Mouse (Mus musculus): ENCODE results near the gene Marveld1.

The Marveld1 gene

DNA sequence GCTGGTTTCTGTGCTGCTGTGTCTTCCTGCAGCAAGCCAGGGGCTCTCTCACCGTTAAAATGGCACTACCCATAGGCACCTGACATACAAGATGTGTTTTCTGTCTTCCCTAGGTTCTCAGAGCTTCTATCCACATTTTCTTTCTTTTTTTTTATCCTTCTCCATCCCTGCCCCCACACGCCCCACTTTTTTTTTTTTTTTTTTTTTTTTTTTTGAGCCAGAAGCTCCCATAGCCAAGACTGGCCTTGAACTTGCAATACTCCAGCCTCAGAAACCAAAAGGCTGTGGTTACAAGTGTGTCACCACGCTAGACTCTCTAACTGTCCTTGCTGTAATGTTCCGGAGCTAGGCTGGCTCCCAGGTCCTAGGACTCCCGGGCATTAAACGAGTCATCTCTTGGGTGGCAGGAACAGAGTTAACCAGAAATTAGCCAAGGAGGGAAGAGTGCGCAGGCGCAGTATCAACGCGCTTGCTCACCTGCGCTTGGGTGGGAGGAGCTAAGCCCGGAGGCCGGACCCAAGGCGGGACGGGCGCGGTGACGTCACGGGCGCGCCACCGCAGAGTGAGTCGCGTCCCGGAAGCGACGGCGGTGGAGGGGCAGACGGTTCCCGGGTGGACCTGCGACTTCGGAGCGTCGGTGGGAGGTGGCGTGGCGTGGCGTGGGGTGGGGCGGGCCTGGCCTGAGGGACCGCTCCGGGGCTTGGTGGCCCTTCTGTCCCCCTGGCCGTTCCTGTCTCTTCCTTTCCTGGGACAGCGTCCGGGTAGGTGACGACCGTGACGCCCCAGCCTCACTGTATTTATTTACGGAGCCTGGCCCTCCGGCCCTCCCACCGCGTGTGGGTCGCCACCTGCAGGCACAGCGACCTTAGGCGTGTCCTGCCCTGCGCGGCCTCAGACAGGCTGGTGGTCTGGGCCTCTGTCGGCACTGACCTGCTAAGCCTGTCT lies 23.1 kb downstream of the Marveld1 start:
- peak; percentile 71 for DNase-seq (ENCODE audit: low read depth)

- DNase-seq (ENCODE audit: low read depth), result no peak
Measured at GRCm38 (mm10) chr19:42176841-42177240, 29.6 kb downstream of the Marveld1 start.

- DNase-seq (ENCODE audit: low read depth), result no peak
Measured at GRCm38 (mm10) chr19:42177461-42177860, 30.3 kb downstream of the Marveld1 start.

DNA sequence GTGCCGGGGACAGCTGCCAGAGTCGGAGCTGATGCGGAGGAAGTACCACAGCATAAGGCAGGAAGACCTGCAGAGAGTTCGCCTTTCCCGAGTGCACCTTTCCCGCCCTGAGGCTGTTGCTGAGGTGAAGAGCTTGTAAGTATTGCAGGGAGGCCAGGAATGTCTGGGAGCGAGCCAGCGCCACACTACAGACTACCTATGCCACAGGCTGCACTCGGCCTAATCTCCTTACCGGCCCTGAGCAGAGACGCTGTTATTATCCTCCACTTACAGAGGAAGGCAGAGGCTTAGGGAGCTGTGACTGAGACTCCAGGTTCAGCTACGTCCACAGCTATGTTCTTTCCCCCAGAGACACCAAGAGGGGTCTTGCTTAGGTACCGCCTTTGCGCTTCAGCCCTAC lies 32.2 kb downstream of the Marveld1 start:
- DNase-seq (ENCODE audit: low read depth), result no peak

DNA sequence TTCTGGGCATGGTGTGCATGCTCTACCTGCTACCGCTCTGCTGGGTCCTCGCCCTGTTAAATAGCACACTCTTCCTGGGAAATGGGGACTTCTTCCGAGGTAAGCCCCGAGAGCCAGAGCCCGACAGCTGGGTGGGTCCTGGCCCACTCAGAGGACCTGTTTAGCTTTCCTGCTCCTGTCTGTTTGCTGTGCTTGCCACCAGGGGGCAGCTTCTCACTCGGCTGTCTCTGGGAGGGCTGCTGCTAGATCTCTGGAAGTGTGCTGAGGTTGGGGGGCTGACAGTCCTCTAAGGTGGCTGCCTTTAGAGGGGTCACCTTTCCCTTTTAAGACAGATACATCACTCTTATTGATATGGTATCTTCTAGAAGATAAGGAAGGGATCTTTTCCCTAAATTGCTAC lies 35.5 kb downstream of the Marveld1 start:
- no peak for DNase-seq (ENCODE audit: low read depth)

- no peak for DNase-seq (ENCODE audit: low read depth)
Measured at GRCm38 (mm10) chr19:42189735-42190134, 42.5 kb downstream of the Marveld1 start.

DNA sequence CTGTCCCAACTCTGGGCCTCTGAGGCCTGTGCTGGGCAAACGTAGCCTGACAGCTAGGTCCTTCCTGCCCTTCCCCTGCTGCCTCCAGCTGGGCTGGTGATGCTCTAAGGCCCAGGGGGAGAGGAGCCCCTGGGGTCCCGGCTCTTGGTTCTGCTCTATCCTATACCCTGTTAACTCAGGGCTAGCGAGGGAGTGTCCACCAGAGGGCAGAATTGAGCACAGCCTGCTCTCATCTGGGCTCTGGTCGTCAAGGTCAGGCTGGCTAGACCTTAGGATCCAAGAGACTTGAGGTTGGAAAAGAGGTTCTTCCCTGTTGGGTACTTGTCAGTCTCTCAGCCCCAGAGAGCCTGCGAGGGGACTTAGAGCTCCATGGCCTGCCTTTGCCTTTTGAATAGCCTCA lies 43.3 kb downstream of the Marveld1 start:
- DNase-seq (ENCODE audit: low read depth), result no peak

DNA sequence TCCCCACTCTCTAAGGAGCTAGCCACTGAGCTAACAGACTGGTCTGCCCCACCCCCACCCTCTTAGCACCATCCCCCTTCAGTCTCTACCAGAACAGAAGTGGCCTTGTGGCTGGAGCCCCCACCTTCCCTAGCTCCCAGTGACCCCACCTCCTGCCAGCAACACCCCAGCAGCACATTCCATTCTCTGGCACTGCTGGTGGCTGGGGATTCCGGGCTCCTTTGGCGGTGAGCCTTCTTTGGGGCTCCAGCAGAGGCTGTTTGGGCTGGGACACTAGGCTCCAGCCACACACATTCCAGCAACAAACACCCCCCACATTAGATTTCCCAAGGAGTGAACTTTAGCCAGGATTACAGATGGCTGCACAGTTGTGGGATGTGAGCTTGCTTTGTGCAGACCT lies 46.1 kb downstream of the Marveld1 start:
- DNase-seq (ENCODE audit: low read depth), result peak; percentile 33

DNA sequence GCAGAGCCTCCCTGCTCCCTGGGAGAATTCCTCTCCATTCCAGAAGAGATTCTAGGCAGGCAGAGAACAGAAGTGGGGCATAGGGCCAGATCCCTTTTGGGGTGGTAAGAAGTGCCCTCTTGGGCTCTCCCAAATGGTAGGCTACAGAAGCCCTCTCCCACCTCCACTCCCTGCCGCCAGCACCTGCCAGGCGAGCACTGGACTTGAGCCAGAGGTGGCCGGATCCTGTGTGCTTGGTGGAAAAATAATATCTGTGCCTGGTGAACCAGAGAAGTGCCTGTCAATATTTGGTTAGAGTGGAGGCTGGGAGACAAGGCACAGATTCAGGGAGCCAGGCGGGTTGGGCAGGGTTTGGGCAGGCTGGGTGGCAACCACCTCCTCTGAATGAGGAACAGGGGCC lies 49.2 kb downstream of the Marveld1 start:
- DNase-seq (ENCODE audit: low read depth), result no peak

GRCm38 (mm10) chr19:42197066-42197465 lies 49.9 kb downstream of the Marveld1 start:
- no peak for DNase-seq (ENCODE audit: low read depth)

- DNase-seq (ENCODE audit: low read depth), result no peak
Measured at GRCm38 (mm10) chr19:42198026-42198425, 50.8 kb downstream of the Marveld1 start.
